Mouse (Mus musculus): ENCODE data around the gene 2010111I01Rik. TPM values are rescaled to one million over a fixed set of nuclear protein-coding genes. Genes with fewer than 3 reads are reported as not detected.

Gene 2010111I01Rik
- polyA plus RNA-seq, 1 experiment from 2014 or later: 144 TPM

DNA sequence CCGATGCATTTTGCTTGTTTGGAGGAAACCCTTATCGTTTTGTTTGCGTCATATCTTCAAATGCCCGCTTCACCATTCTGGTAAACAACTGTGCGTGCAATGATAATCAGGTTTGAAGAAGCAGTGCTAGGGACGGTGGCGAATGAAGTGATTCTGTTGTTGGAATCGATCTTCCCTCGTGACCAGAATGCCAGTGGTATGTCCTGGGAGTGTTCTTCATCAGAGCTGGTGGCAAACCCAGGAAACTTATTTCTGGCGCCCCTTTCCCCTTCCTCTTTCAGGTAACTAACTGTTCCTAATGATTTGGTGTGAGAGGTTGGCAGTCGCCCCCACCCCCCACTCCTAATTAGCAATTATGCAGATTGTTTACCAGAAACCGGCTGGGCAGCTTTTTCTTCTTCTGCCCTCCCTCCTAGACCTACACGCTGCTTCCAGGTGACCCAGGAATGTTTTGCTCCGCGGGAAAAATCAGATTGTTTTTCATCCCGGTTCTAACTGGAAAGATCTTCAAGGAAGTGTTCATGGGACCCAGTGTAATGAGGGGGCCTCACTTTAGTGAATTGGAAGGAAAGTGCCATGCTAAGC is 307.4 kb downstream of the 2010111I01Rik start:
- Histone ChIP-seq H3K4me1 (ENCODE audit: control insufficient read depth, insufficient read depth, low read length) (peaks cover 25% of the 10 kb centered on the region), H3K4me3 (ENCODE audit: low read depth, low read length) (peak overlapping the region; percentile 52), H3K4me2 (ENCODE audit: low read depth, low read length) (peak overlapping the region; percentile 63), H3K9ac (ENCODE audit: low read depth, low read length) (peak overlapping the region; percentile 73), H3K36me3 (ENCODE audit: control insufficient read depth, insufficient read depth, low read length) (no peaks in the 10 kb centered on the region), H3K27me3 (replicated peaks; ENCODE audit: control insufficient read depth, insufficient read depth, low read length) (no peaks in the 10 kb centered on the region), H3K27ac (replicated peaks; ENCODE audit: low read depth, low read length) (peak overlapping the region; percentile 92), H3K9me3 (ENCODE audit: control insufficient read depth, low read length) (no peaks in the 10 kb centered on the region)
- ATAC-seq (ENCODE audit: low read depth) (no peak), DNase-seq (ENCODE audit: low spot score) (no peak)
- WGBS: 13% methylated on average over 16 of the region's 16 CpGs

DNA sequence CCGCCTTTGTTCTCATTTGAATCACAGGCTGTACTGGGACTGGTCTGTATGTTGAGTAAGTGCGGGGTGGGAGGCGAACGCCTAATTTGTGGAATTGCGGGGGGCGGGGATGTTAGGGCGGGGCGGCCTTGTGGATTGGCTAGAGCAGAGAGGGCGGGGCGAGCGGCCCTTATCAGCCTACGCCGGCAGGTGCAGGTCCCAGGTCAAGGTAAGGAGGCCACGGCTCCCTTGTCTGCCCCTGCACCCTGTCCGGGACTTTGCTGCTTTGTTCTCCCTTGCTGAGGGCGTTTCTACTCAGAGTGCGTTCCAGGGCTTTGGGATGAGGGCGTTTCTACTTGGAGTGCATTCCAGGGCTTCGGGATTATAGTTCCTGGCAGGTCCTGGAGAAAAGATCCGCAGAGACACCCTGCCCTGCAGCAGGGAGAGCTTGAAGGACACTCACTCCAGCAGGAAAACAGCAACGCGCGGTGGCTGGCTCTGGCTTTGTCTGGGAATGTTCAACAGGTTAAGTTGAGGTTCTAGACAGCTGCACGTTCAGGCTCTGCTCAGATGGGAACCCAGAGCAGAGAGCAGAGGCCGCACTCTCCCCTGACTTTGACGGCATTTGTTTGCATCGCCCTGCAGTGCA is 308.0 kb downstream of the 2010111I01Rik start:
- peak overlapping the region; percentile 73 for H3K9ac ChIP-seq (ENCODE audit: low read depth, low read length)
- ATAC-seq (ENCODE audit: low read depth): peak; percentile 89
- WGBS: 4% methylated on average over 27 of the region's 27 CpGs

DNA sequence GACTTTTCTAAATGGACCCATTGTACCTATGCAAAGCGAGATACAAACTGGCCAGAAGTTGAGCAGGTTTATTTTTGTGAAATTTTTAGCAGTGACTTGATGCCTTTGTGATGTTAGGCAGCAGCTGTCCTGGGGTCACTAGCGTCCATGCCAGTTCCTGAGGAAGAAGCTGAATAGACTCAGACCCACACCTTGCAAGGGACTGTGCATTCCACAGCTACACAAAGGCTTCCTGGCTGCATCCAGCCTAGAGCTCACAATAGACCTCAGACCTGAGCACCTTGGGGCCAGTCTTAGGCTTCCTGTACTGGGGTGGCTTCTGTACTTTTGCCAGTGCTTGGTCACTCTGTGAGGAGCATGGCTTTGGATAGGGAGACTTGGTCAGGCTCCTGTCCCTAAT is 309.2 kb downstream of the 2010111I01Rik start:
- DNase-seq (ENCODE audit: low spot score): no peak
- H3K27me3 ChIP-seq (replicated peaks; ENCODE audit: control insufficient read depth, insufficient read depth, low read length): no peaks in the 10 kb centered on the region
- H3K36me3 ChIP-seq (ENCODE audit: control insufficient read depth, insufficient read depth, low read length): no peaks in the 10 kb centered on the region
- peak overlapping the region; percentile 63 for H3K4me2 ChIP-seq (ENCODE audit: low read depth, low read length)
- ATAC-seq (ENCODE audit: low read depth): no peak
- H3K9me3 ChIP-seq (ENCODE audit: control insufficient read depth, low read length): no peaks in the 10 kb centered on the region
- peaks cover 30% of the 10 kb centered on the region for H3K4me1 ChIP-seq (ENCODE audit: control insufficient read depth, insufficient read depth, low read length)
- peak overlapping the region; percentile 52 for H3K4me3 ChIP-seq (ENCODE audit: low read depth, low read length)
- WGBS: 25% methylated on average over 2 of the region's 2 CpGs
- peak overlapping the region; percentile 73 for H3K9ac ChIP-seq (ENCODE audit: low read depth, low read length)
- H3K27ac ChIP-seq (replicated peaks; ENCODE audit: low read depth, low read length): peak overlapping the region; percentile 92

More for the DNA sequence above, 308.0 kb downstream of the 2010111I01Rik start:
- H3K4me1 ChIP-seq (ENCODE audit: control insufficient read depth, insufficient read depth, low read length): peaks cover 27% of the 10 kb centered on the region
- H3K4me2 ChIP-seq (ENCODE audit: low read depth, low read length): peak overlapping the region; percentile 63
- H3K27me3 ChIP-seq (replicated peaks; ENCODE audit: control insufficient read depth, insufficient read depth, low read length): no peaks in the 10 kb centered on the region
- no peaks in the 10 kb centered on the region for H3K9me3 ChIP-seq (ENCODE audit: control insufficient read depth, low read length)
- DNase-seq (ENCODE audit: low spot score): peak; percentile 91
- H3K36me3 ChIP-seq (ENCODE audit: control insufficient read depth, insufficient read depth, low read length): no peaks in the 10 kb centered on the region
- H3K4me3 ChIP-seq (ENCODE audit: low read depth, low read length): peak overlapping the region; percentile 52
- peak overlapping the region; percentile 92 for H3K27ac ChIP-seq (replicated peaks; ENCODE audit: low read depth, low read length)

DNA sequence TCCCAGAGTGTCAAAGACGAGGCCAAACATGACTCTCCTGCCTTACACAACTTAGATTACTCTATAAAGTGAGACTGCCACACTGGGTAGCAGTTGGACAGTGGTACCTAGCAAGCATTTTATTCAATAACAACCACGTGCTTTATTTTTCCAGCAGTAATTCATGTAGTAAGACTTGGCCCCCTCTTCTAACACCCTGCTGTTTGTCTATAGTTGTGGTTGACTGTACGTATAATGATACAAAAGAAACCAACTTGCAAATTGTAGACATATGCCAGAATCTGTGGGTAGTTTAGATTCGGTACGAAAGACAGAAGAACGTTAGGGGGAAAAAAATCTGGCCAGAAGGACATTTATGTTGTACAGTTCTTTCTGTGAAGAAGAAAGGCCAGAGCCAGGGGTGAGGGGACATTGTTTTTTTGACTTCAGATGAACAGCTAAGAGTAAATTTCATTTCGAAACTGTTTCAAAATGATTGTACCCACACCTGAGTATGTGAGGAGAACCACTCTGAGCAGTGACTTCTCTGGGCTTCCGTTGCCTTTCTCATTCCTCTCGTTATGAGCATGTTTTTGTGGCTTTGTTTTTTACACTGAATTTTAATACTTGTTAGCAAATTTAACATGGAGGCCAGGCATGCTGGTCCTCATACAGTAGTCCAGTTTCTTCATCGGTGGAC is 309.9 kb downstream of the 2010111I01Rik start:
- ATAC-seq (ENCODE audit: low read depth) (no peak), DNase-seq (ENCODE audit: low spot score) (no peak)
- peak overlapping the region; percentile 92 for H3K27ac ChIP-seq (replicated peaks; ENCODE audit: low read depth, low read length)
- peaks cover 34% of the 10 kb centered on the region for H3K4me1 ChIP-seq (ENCODE audit: control insufficient read depth, insufficient read depth, low read length)
- H3K9ac ChIP-seq (ENCODE audit: low read depth, low read length): peak overlapping the region; percentile 73
- H3K4me3 ChIP-seq (ENCODE audit: low read depth, low read length): peak overlapping the region; percentile 52
- H3K36me3 ChIP-seq (ENCODE audit: control insufficient read depth, insufficient read depth, low read length): no peaks in the 10 kb centered on the region
- H3K4me2 ChIP-seq (ENCODE audit: low read depth, low read length): peak overlapping the region; percentile 63
- H3K9me3 ChIP-seq (ENCODE audit: control insufficient read depth, low read length): no peaks in the 10 kb centered on the region
- WGBS: 43% methylated on average over 10 of the region's 10 CpGs
- H3K27me3 ChIP-seq (replicated peaks; ENCODE audit: control insufficient read depth, insufficient read depth, low read length): no peaks in the 10 kb centered on the region

DNA sequence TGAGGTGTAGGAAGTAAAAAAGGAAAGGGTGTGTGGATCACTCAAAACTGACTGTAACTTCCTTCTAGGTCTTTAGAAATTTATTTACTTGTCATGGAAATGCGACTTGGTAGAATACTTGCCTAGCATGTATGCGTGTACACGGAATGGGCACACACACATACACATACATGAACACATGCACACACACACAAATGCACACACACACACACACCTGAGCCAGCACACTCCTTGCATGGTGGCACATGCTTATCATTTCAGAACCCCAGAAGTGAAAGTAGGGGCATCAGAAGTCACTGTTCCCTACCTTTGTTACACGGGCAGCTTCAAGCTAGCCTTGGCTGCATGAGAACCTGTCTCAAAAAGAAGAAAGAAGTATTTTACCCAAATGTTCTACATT is 311.7 kb downstream of the 2010111I01Rik start:
- DNase-seq (ENCODE audit: low spot score) (no peak), ATAC-seq (ENCODE audit: low read depth) (no peak)
- Histone ChIP-seq H3K27ac (replicated peaks; ENCODE audit: low read depth, low read length) (peak overlapping the region; percentile 92), H3K27me3 (replicated peaks; ENCODE audit: control insufficient read depth, insufficient read depth, low read length) (no peaks in the 10 kb centered on the region), H3K9me3 (ENCODE audit: control insufficient read depth, low read length) (no peaks in the 10 kb centered on the region), H3K4me1 (ENCODE audit: control insufficient read depth, insufficient read depth, low read length) (peaks cover 48% of the 10 kb centered on the region), H3K4me2 (ENCODE audit: low read depth, low read length) (peak overlapping the region; percentile 63), H3K4me3 (ENCODE audit: low read depth, low read length) (peak overlapping the region; percentile 52), H3K36me3 (ENCODE audit: control insufficient read depth, insufficient read depth, low read length) (no peaks in the 10 kb centered on the region), H3K9ac (ENCODE audit: low read depth, low read length) (peak overlapping the region; percentile 58)
- 71% methylated on average over 4 of the region's 4 CpGs for WGBS

DNA sequence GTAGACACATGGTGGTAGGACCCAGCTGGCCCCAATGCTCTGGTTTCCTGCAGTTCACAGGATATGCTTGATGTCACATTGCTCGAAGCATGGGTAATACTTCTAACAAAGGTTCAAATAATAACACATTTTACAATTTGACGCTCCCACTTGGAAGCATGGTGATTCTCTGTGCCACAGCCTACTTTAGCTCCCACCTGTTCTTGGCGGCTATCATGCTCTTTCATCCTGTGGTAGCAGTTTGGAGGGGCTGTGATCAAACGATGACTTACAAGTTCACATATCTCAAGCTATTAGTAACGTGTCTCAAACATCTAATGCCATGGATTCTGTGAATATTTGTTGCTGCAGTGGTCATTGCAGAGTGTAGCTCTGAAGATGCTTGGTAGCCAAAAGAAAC is 312.6 kb downstream of the 2010111I01Rik start:
- Histone ChIP-seq H3K27me3 (replicated peaks; ENCODE audit: control insufficient read depth, insufficient read depth, low read length) (no peaks in the 10 kb centered on the region), H3K4me3 (ENCODE audit: low read depth, low read length) (peak overlapping the region; percentile 52), H3K4me2 (ENCODE audit: low read depth, low read length) (peak overlapping the region; percentile 63), H3K9me3 (ENCODE audit: control insufficient read depth, low read length) (no peaks in the 10 kb centered on the region), H3K9ac (ENCODE audit: low read depth, low read length) (peak overlapping the region; percentile 58), H3K27ac (replicated peaks; ENCODE audit: low read depth, low read length) (peak overlapping the region; percentile 92), H3K4me1 (ENCODE audit: control insufficient read depth, insufficient read depth, low read length) (peaks cover 54% of the 10 kb centered on the region), H3K36me3 (ENCODE audit: control insufficient read depth, insufficient read depth, low read length) (peaks cover 9% of the 10 kb centered on the region; the same call in 1 of the 2 replicates)
- WGBS: 33% methylated on average over 5 of the region's 5 CpGs
- ATAC-seq (ENCODE audit: low read depth) (no peak), DNase-seq (ENCODE audit: low spot score) (no peak)

DNA sequence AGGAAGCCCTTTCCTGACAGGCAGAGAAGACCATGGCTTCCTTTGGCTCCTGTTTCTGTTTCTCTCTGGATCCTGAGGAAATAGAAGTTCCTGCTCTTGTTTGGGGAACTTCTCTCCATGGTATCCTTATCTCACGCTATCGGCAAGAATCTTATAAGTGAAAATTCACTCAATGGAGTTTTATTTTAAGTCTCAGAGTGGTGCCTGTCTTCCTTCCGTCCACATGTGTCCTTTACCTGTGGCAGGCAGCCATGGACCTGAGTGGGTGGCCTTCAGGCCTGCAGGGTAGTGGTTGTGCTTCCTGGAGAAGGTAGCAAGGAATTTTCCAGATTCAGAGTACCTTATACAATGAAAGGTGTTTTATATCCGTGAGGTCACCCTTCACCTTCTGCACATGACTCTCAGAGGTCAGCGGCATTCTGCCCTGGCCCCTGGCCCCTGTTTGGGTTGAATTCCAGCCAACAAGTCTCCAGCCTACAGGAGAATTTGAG is 313.5 kb downstream of the 2010111I01Rik start:
- H3K4me1 ChIP-seq (ENCODE audit: control insufficient read depth, insufficient read depth, low read length): peaks cover 55% of the 10 kb centered on the region
- peak overlapping the region; percentile 52 for H3K4me3 ChIP-seq (ENCODE audit: low read depth, low read length)
- H3K27ac ChIP-seq (replicated peaks; ENCODE audit: low read depth, low read length): peak overlapping the region; percentile 92
- WGBS: 27% methylated on average over 5 of the region's 5 CpGs
- H3K9me3 ChIP-seq (ENCODE audit: control insufficient read depth, low read length): no peaks in the 10 kb centered on the region
- H3K9ac ChIP-seq (ENCODE audit: low read depth, low read length): peak overlapping the region; percentile 58
- DNase-seq (ENCODE audit: low spot score) (no peak), ATAC-seq (ENCODE audit: low read depth) (no peak)
- H3K36me3 ChIP-seq (ENCODE audit: control insufficient read depth, insufficient read depth, low read length): peaks cover 16% of the 10 kb centered on the region; the same call in 1 of the 2 replicates
- H3K27me3 ChIP-seq (replicated peaks; ENCODE audit: control insufficient read depth, insufficient read depth, low read length): no peaks in the 10 kb centered on the region
- H3K4me2 ChIP-seq (ENCODE audit: low read depth, low read length): peak overlapping the region; percentile 63

DNA sequence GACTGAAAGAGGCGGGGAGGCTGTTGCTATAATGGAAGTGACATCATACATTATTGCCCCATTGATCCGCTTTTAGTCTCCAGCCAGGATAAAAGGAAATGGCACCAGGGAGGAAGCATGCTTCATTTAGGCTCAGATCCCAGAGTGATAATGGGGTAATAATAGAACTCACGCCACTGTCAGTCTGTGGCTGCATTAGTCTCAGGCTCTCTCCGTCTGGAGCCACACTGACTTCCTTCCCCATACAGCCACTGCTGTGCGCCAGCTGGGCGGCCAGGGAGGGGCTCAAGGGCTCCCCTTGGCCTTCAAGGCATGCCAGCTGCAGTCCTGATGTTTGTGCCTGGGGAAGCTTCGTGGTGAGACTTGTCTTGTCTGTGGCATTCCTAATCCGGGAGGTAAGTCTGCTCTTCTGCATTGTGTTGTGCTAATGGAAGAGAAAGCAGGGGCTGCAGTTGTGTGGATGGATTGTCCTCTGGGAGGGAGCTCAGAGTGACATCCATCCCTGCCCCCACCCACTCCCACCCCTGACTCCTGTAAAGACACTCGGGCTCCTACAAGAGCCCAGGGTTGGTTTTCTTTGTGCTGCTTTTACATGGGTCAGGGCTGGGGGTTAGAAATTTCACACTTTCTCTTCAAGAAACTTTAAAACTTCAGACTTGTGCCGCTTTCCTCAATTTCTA is 314.2 kb downstream of the 2010111I01Rik start:
- Histone ChIP-seq H3K27me3 (replicated peaks; ENCODE audit: control insufficient read depth, insufficient read depth, low read length) (no peaks in the 10 kb centered on the region), H3K9me3 (ENCODE audit: control insufficient read depth, low read length) (no peaks in the 10 kb centered on the region), H3K36me3 (ENCODE audit: control insufficient read depth, insufficient read depth, low read length) (peaks cover 24% of the 10 kb centered on the region; the same call in 1 of the 2 replicates), H3K27ac (replicated peaks; ENCODE audit: low read depth, low read length) (peak overlapping the region; percentile 92), H3K4me2 (ENCODE audit: low read depth, low read length) (peak overlapping the region; percentile 63), H3K9ac (ENCODE audit: low read depth, low read length) (peak overlapping the region; percentile 58), H3K4me3 (ENCODE audit: low read depth, low read length) (peak overlapping the region; percentile 52), H3K4me1 (ENCODE audit: control insufficient read depth, insufficient read depth, low read length) (peaks cover 55% of the 10 kb centered on the region)
- ATAC-seq (ENCODE audit: low read depth): peak; percentile 76
- WGBS: 10% methylated on average over 10 of the region's 10 CpGs
- DNase-seq (ENCODE audit: low spot score): peak; percentile 90

Measured in embryonic facial prominence, embryonic 14.5 days (tissue).